Mouse (Mus musculus) gastrocnemius, adult 8-10 months (tissue): Measurements from ENCODE around the gene Sh3bp1. TPM values are rescaled to one million over a fixed set of nuclear protein-coding genes. Genes with fewer than 3 reads are reported as not detected.

Experiments used
- DNase-seq, 2 experiments: peaks; one replicate each; pipeline ENCODE4 v3.0.0; 2022; ENCODE audit warnings: low spot score in 2 of 2
- microRNA-seq: library from miRNA; unstranded; fragments of <30 nt; microRNA quantifications from one replicate; pipeline ENCODE4 v1.2.0, GENCODE M21; 2022
- total RNA-seq, 4 experiments: library from RNA; stranded (reverse); gene quantifications; 2 replicates each; pipeline ENCODE4 v1.2.4; 2022

Sh3bp1 gene
- total RNA-seq, 4 experiments from 2014 or later, result 0.80 to 1.7 (median 1.2) TPM

DNA sequence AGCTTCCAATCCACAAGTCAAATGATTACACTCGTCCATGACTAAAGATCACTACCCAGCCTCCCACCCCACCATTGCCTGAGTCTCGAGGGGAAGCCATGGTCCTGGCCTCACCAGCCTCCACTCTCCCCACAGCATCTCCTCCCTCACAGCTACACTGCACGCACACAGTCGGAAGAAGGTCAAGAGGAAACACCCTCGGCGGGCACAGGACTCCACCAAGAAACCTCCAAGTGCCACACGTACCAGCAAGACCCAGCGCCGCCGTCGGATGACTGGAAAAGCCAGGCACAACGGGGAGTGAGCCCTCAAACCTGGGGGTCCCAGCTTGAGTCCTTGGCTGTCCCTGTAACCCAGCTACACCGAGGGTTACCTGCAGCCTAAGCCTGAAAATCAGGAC, 40.8 kb downstream of the Sh3bp1 start:
- DNase-seq, result no peak

DNA sequence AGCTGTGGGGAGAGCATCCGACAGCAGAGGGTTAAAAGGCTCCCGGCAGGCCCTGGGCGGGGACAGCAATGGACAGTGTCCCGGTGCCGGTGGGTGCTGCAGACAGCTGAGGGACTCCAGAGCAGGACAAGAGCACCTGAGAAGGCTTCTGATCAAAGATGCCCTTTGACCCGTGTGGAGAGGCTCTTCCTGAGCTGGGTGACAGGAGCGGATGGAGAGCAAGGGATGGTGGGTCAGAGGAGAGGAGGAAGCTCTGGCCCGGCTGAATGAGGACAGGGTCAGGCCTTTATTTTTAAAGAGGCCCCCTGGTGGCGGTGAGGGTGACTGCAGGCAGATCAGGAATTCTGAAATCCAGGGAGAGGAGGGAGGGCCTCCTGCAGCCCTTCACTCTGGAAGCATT, 43.1 kb downstream of the Sh3bp1 start:
- DNase-seq, result peak; percentile 64 to 74

DNA sequence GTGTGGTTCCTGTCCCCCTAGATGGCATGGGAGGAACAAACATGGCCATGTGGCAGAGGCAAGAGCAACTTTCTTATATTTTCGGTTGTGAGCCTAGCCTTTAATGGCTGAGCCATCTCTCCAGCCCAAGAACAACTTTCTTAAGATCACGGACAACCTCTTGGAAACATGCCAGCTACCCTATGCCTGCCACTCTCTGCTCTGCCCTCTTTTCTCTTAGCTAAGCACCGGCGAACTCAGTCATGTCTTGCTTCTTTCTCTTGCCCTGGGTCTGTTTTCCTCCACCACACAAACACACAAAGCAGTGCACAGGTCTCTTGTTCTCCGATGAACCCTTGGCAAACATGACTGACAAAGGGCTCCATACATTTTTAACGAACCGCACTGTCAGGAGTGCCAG, 46.7 kb downstream of the Sh3bp1 start:
- no peak for DNase-seq

DNA sequence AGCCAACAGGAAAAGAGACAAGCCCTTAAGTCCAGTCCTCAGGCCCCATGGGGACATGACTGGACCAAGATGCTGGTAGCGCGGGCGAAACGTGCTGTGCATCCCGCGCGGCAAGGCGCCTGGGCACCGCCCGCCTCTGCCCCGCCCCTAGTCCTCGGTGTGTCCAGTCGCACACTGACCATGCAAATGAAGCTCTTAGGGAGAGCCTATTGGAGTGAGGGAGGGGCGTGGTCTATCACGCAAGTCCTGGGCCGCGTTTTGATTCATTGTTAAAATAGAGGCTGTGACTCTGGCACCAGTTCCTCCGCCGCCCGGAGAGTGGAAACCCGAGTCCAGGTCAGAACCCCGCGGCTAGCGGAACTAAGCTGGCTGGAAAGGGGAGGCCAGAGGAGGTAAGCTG, 48.1 kb downstream of the Sh3bp1 start, which contains the start of gene Triobp:
Gene Triobp (plus strand): TSS at position 68 of the 400 bp plus-strand sequence.
- peak; percentile 73 to 77 for DNase-seq

DNA sequence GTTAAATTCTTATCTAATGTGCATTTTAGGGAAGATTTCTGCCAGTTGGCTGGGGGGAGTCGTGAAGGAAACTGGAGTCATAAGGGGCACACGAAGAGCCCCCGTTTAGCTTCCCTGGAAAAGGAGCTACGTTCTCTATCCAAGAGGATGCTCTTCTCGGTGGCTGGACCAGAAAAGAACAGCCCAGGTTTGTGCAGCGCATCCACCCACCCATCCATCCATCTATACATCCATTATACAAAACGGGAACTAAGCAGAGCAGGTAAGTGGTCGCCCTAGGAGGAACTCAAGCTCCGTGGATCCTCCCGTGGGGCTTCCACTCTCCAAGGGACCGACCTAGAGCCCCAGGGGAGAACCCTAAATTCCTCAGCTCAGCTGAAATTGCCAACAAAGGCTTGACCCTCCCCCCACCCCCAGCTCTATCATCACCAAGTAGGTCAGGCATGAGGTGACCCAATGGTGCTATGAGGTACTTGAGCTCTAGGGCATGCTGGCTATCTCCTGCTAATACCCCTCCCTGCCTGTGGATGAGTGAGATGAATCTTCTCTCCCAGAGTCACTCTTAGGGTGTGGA, 48.7 kb downstream of the Sh3bp1 start:
- no peak for DNase-seq

DNA sequence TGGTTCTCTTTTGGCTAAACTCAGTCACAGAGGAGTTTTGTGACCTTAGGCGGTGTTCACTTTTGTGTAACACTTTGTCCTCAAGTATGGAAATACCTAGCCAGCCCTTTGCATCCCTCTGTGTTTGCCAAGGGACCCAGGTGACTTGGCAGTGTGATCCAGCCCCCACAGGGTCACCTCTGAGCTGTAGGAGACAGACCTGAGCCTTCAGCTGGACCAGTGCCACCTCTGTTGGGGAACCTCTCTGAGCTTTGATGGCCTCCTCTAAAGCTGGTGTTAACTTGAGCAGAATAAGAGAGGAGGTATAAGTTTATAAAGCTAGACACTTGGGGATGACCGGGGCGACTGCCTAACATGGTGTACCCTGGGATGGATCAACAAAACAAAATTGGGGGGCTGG, 49.3 kb downstream of the Sh3bp1 start:
- DNase-seq, result no peak

DNA sequence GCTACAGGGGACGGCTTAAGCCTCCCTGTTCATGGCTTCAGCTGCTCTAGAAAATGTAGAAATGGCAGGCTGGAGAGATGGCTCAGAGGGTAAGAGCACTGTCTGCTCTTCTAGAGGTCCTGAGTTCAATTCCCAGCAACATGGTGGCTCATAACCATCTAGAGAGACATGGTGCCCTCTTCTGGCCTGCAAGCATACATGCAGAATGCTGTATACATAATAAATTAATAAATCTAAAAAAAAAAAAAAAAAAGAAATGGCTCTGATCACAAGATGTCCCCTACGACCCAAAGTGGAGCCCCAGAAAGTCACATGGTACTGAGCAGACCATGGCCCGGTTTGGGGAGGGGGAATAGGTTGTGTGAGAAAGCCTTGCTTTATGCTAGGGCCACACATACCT, 56.1 kb downstream of the Sh3bp1 start:
- DNase-seq, result no peak

DNA sequence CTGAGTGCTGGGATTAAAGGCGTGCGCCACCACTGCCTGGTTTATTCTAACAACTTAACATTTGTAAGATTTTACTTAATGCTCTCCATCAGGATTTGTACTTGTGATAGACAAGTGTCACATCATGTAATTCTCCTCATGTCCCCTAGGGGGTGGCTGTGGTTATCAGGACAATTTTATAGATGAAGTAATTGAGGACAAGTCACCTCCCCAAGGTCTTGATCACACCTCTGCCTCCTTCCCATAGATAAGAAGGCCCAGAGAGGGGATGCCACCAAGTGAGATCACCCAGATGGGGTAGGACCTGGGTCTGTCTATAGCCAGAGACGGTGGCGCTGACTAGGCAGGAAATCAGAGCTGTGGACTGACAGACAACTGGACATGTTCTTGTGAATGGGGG, 56.8 kb downstream of the Sh3bp1 start:
- no peak for DNase-seq

DNA sequence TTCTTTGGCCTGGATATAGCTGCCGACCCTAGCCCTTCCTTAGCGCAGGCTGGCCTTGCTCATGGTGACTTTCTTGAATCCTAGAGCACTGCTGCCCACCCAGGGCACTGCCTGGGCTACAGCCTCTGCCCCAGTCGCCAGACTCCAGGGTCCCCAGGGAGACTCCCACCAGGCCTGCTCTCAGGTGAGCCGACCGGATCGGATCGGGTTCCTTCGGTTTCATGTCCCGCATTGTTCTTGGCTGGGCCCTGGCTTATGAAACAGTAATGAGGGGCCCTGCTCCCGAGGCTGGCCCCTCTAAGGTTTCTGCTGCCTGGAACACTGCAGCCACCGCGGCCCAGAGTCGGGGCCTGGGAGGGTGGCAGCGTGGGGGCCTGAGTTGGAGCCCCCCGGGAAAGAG, 57.5 kb downstream of the Sh3bp1 start:
- no peak for DNase-seq

DNA sequence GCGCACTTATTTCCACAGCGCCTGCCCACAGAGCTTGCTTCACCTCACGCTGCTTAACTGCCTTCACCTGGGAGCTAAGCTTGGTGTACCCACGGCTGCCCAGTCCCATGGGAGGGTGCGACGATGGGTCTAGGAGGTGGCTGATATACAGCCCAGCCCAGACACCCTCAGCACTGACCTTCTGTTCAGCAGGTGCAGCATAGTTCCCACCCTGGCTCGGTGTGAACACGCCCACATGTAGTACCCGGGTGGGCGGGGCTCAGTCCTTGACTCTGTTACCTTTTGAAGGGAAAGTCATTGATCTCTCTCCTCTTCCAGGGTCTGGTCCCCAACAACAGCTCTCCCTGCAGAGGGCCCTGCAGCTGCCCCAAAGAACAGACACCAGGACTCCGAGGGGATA, 60.0 kb downstream of the Sh3bp1 start:
- DNase-seq, result no peak

DNA sequence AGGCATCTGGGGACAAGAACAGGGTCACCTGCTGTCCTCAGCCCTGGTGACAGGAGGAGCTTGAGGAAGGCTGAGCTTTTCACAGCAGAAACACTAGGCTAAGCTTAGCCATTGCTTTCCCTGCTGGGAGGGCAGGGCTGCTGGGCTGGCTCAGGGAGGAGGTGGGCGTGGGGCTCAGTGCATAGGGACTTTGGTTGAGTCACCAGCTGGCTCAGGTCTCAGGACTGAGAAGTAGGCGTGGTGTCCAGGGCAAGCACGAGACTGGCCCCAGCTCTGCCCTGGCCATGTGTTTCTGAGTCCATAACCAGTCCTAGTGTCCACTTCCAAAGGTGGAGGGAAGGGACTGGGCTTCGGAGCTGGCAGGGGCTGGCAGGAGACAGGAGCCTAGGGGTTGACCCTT, 60.5 kb downstream of the Sh3bp1 start:
- DNase-seq, result peak; percentile 60 to 78

Small RNA genes lying within 50 kb of the gene (microRNA-seq; reads per million reads assigned to microRNA genes)
- not detected for gene Mir6955

Other genes with a start within 250 kb of the Sh3bp1 start
- under 1 TPM in 3 of 4 experiments, not detected in 1; 0.05 to 0.11 (median 0.07) TPM for gene Elfn2, start 181.0 kb upstream of the Sh3bp1 start, total RNA-seq
- gene Mfng, start 126.3 kb upstream of the Sh3bp1 start, total RNA-seq, result 1 to 10 TPM; 2.3 to 3.6 (median 2.7) TPM
- gene Card10, start 96.7 kb upstream of the Sh3bp1 start, total RNA-seq, result 1 to 10 TPM; 3.4 to 6.0 (median 4.4) TPM
- gene Cdc42ep1, start 57.1 kb upstream of the Sh3bp1 start, total RNA-seq, result 1 to 10 TPM; 4.1 to 7.3 (median 6.2) TPM
- not detected for gene Lgals2, start 44.2 kb upstream of the Sh3bp1 start, total RNA-seq
- 10 to 100 TPM; 41.8 to 44.9 (median 43.5) TPM for gene Gga1, start 22.6 kb upstream of the Sh3bp1 start, total RNA-seq
- not detected for gene Gm49510, start 101 bp upstream of the Sh3bp1 start, total RNA-seq
- gene Pdxp, start 14.2 kb downstream of the Sh3bp1 start, total RNA-seq, result 1 to 10 TPM; 1.7 to 2.7 (median 2.1) TPM
- 100 to 1,000 TPM; 214 to 406 (median 281) TPM for gene Lgals1, start 27.0 kb downstream of the Sh3bp1 start, total RNA-seq
- 10 to 100 TPM; 24.0 to 31.2 (median 28.1) TPM for gene Nol12, start 35.2 kb downstream of the Sh3bp1 start, total RNA-seq
- gene Triobp, start 48.0 kb downstream of the Sh3bp1 start, total RNA-seq, result 10 to 100 TPM; 38.3 to 69.6 (median 41.9) TPM
- gene H1f0, start 128.7 kb downstream of the Sh3bp1 start, total RNA-seq, result 100 to 1,000 TPM in 1 of 4 experiments, 10 to 100 TPM in 3; 84.7 to 103 (median 92.1) TPM
- gene Galr3, start 142.1 kb downstream of the Sh3bp1 start, total RNA-seq, result not detected
- 1 to 10 TPM; 3.1 to 5.8 (median 3.5) TPM for gene Ankrd54, start 163.1 kb downstream of the Sh3bp1 start, total RNA-seq
- gene Eif3l, start 175.4 kb downstream of the Sh3bp1 start, total RNA-seq, result 10 to 100 TPM; 57.8 to 60.8 (median 60.6) TPM
- gene Micall1, start 209.1 kb downstream of the Sh3bp1 start, total RNA-seq, result 10 to 100 TPM in 3 of 4 experiments, 1 to 10 TPM in 1; 9.8 to 12.6 (median 11.2) TPM
- gene Polr2f, start 241.2 kb downstream of the Sh3bp1 start, total RNA-seq, result 10 to 100 TPM; 57.8 to 75.3 (median 70.3) TPM
- gene 1700088E04Rik, start 241.5 kb downstream of the Sh3bp1 start, total RNA-seq, result 1 to 10 TPM in 1 of 4 experiments, under 1 TPM in 3; 0.36 to 1.5 (median 0.80) TPM